Mouse (Mus musculus) MEL (cell line): ENCODE measurements around the gene Rabep1.

Experiments used
- BHLHE40 ChIP-seq: IDR thresholded peaks from 2 replicates; pipeline ENCODE4 v1.6.1; 2012; ENCODE audit warnings: low read depth, mild to moderate bottlenecking, inconsistent platforms, low read length, improper control_type of control experiment, borderline replicate concordance
- CTCF ChIP-seq, 3 experiments: IDR thresholded peaks in 2 of 3; conservative IDR thresholded peaks in 1 of 3; 2 replicates each; pipeline ENCODE4 v1.5.1; 2011 to 2012; ENCODE audit warnings: low read length in 3 of 3, low read depth in 2 of 3, mild to moderate bottlenecking in 2 of 3, improper control_type of control experiment in 1 of 3, inconsistent platforms in 1 of 3, mixed read lengths in 1 of 3, moderate library complexity in 1 of 3; ENCODE audit not compliant: control insufficient read depth in 1 of 3, insufficient read depth in 1 of 3, poor library complexity in 1 of 3, severe bottlenecking in 1 of 3
- E2F4 ChIP-seq: IDR thresholded peaks from 2 replicates; pipeline ENCODE4 v1.6.1; 2011; ENCODE audit warnings: low read depth, low read length, improper control_type of control experiment, borderline replicate concordance
- EP300 ChIP-seq, 2 experiments: IDR thresholded peaks; 2 replicates each; pipeline ENCODE4 v1.6.1; 2011; ENCODE audit warnings: improper control_type of control experiment in 2 of 2, low read length in 2 of 2, low read depth in 1 of 2, mild to moderate bottlenecking in 1 of 2
- ETS1 ChIP-seq: IDR thresholded peaks from 2 replicates; pipeline ENCODE4 v1.6.1; 2012; ENCODE audit warnings: low read depth, mild to moderate bottlenecking, inconsistent platforms, low read length, improper control_type of control experiment, moderate library complexity
- GATA1 ChIP-seq: IDR thresholded peaks from 2 replicates; pipeline ENCODE4 v1.6.1; 2011; ENCODE audit warnings: low read depth, low read length, improper control_type of control experiment
- HCFC1 ChIP-seq: IDR thresholded peaks from 2 replicates; pipeline ENCODE4 v1.6.1; 2012; ENCODE audit warnings: low read depth, mild to moderate bottlenecking, inconsistent platforms, low read length, improper control_type of control experiment, moderate library complexity
- MAFK ChIP-seq: IDR thresholded peaks from 2 replicates; pipeline ENCODE4 v1.6.1; 2011; ENCODE audit warnings: low read depth, mild to moderate bottlenecking, low read length, improper control_type of control experiment, borderline replicate concordance
- POLR2A ChIP-seq, 2 experiments: IDR thresholded peaks; 2 replicates each; pipeline ENCODE4 v1.6.1; 2011 to 2012; ENCODE audit warnings: low read length in 2 of 2, mild to moderate bottlenecking in 2 of 2, control low read depth in 1 of 2, improper control_type of control experiment in 1 of 2, low read depth in 1 of 2, moderate library complexity in 1 of 2; ENCODE audit not compliant: control insufficient read depth in 1 of 2, insufficient read depth in 1 of 2, poor library complexity in 1 of 2
- POLR2AphosphoS5 ChIP-seq: IDR thresholded peaks from 2 replicates; pipeline ENCODE4 v1.6.1; 2012; ENCODE audit warnings: low read depth, borderline replicate concordance, mild to moderate bottlenecking, inconsistent platforms, low read length, moderate library complexity, mixed read lengths
- TAL1 ChIP-seq: IDR thresholded peaks from 2 replicates; pipeline ENCODE4 v1.6.1; 2012; ENCODE audit warnings: mild to moderate bottlenecking, inconsistent platforms, low read length, moderate library complexity, mixed read lengths
- USF1 ChIP-seq: IDR thresholded peaks from 2 replicates; pipeline ENCODE4 v1.6.1; 2014; ENCODE audit warnings: low read depth, mild to moderate bottlenecking, inconsistent platforms, low read length, improper control_type of control experiment, moderate library complexity

GRCm38 (mm10) chr11:70806697-70807096 lies 37.9 kb upstream of the Rabep1 start:
- TF ChIP-seq E2F4 (no peak), POLR2A (IDR thresholded peaks at IDR 0.05; ENCODE audit: control insufficient read depth in 1 of 2, insufficient read depth in 1 of 2, low read depth in 1 of 2, low read length in 2 of 2, poor library complexity in 1 of 2) (no peak), USF1 (no peak), CTCF (IDR thresholded peaks at IDR 0.05 in 2 of 3, conservative IDR thresholded peaks at IDR 0.05 in 1 of 3; ENCODE audit: control insufficient read depth in 1 of 3, insufficient read depth in 1 of 3, low read depth in 2 of 3, low read length in 3 of 3, poor library complexity in 1 of 3, severe bottlenecking in 1 of 3) (no peak), BHLHE40 (no peak), EP300 (IDR thresholded peaks at IDR 0.05; ENCODE audit: low read depth in 1 of 2, low read length in 2 of 2) (no peak), MAFK (no peak), POLR2AphosphoS5 (no peak), TAL1 (no peak), GATA1 (no peak), HCFC1 (no peak), ETS1 (no peak)
